Mouse (Mus musculus) myocyte (in vitro differentiated cells): ENCODE data around the gene Lhfpl3.

Source experiments
- CEBPB ChIP-seq: IDR thresholded peaks from 2 replicates; pipeline ENCODE4 v1.6.1; 2011; ENCODE audit warnings: mild to moderate bottlenecking, moderate library complexity; ENCODE audit not compliant: poor library complexity, insufficient read depth, severe bottlenecking
- E2F4 ChIP-seq: IDR thresholded peaks from one replicate; pipeline ENCODE4 v1.6.1; 2011; ENCODE audit warnings: mild to moderate bottlenecking, control low read depth, moderate library complexity; ENCODE audit not compliant: insufficient read depth
- MAX ChIP-seq: IDR thresholded peaks from one replicate; pipeline ENCODE4 v1.6.1; 2011; ENCODE audit warnings: low read depth, mild to moderate bottlenecking, control low read depth
- MYOD1 ChIP-seq, 3 experiments: IDR thresholded peaks; one replicate each; pipeline ENCODE4 v1.6.1; 2011; ENCODE audit warnings: control low read depth in 2 of 3, low read depth in 2 of 3, mild to moderate bottlenecking in 2 of 3, moderate library complexity in 1 of 3; ENCODE audit not compliant: insufficient read length in 2 of 3, control insufficient read depth in 1 of 3
- MYOG ChIP-seq, 3 experiments: IDR thresholded peaks; one replicate each; pipeline ENCODE4 v1.6.1; 2011; ENCODE audit warnings: control low read depth in 2 of 3, low read depth in 2 of 3, mild to moderate bottlenecking in 2 of 3; ENCODE audit not compliant: insufficient read length in 2 of 3, control insufficient read depth in 1 of 3, insufficient read depth in 1 of 3
- POLR2A ChIP-seq: IDR thresholded peaks from one replicate; pipeline ENCODE4 v1.6.1; 2011; ENCODE audit warnings: low read depth, mild to moderate bottlenecking, control low read depth, moderate library complexity; ENCODE audit not compliant: insufficient read length
- POLR2AphosphoS2 ChIP-seq: IDR thresholded peaks from one replicate; pipeline ENCODE4 v1.6.1; 2011; ENCODE audit warnings: low read depth, control low read depth; ENCODE audit not compliant: insufficient read length
- REST ChIP-seq: IDR thresholded peaks from one replicate; pipeline ENCODE4 v1.6.1; 2011; ENCODE audit warnings: mild to moderate bottlenecking, control low read depth, moderate library complexity; ENCODE audit not compliant: insufficient read depth, insufficient read length
- SRF ChIP-seq: IDR thresholded peaks from one replicate; pipeline ENCODE4 v1.6.1; 2011; ENCODE audit warnings: low read depth; ENCODE audit not compliant: control insufficient read depth, insufficient read length
- TCF12 ChIP-seq: IDR thresholded peaks from one replicate; pipeline ENCODE4 v1.6.1; 2011; ENCODE audit warnings: mild to moderate bottlenecking, control low read depth; ENCODE audit not compliant: poor library complexity, insufficient read depth, severe bottlenecking
- TCF3 ChIP-seq: IDR thresholded peaks from one replicate; pipeline ENCODE4 v1.6.1; 2011; ENCODE audit warnings: low read depth, control low read depth; ENCODE audit not compliant: insufficient read length
- USF1 ChIP-seq: IDR thresholded peaks from one replicate; pipeline ENCODE4 v1.6.1; 2011; ENCODE audit warnings: low read depth, mild to moderate bottlenecking, control low read depth, moderate library complexity

GRCm38 (mm10) chr5:23189633-23190032, 443.8 kb downstream of the Lhfpl3 start:
- no peak for TF ChIP-seq POLR2A
- no peak for TF ChIP-seq TCF3
- TF ChIP-seq TCF12: no peak
- no peak for TF ChIP-seq SRF
- no peak for TF ChIP-seq E2F4
- no peak for TF ChIP-seq USF1
- TF ChIP-seq MYOG (IDR thresholded peaks at IDR 0.05; ENCODE audit: control insufficient read depth in 1 of 3, insufficient read depth in 1 of 3, insufficient read length in 2 of 3, low read depth in 2 of 3): no peak
- no peak for TF ChIP-seq MYOD1 (IDR thresholded peaks at IDR 0.05; ENCODE audit: control insufficient read depth in 1 of 3, insufficient read length in 2 of 3, low read depth in 2 of 3)
- no peak for TF ChIP-seq MAX
- no peak for TF ChIP-seq REST
- TF ChIP-seq POLR2AphosphoS2: no peak
- no peak for TF ChIP-seq CEBPB
